Mouse (Mus musculus): ENCODE data around the gene Lrp2. TPM values are rescaled to one million over a fixed set of nuclear protein-coding genes. Genes with fewer than 3 reads are reported as not detected.

The Lrp2 gene
- total and polyA plus RNA-seq, 3 experiments, result 0.01 TPM; not detected in 2

- Histone ChIP-seq H3K9ac (ENCODE audit: control insufficient read depth, low read depth, low read length, poor library complexity, severe bottlenecking) (no peak overlapping the region), H3K4me3 (ENCODE audit: control insufficient read depth in 1 of 2, insufficient read depth in 1 of 2, low read depth in 2 of 2, low read length in 2 of 2) (no peak overlapping the region), H3K27ac (ENCODE audit: control insufficient read depth, low read depth, low read length) (no peak overlapping the region), H3K4me1 (ENCODE audit: control insufficient read depth in 1 of 2, insufficient read depth in 2 of 2, low read length in 2 of 2) (no peaks in the 10 kb centered on the region), H3K27me3 (ENCODE audit: control insufficient read depth in 1 of 2, insufficient read depth in 2 of 2, low read length in 2 of 2) (no peaks in the 10 kb centered on the region), H3K9me3 (replicated peaks; ENCODE audit: insufficient read depth, low read length) (no peaks in the 10 kb centered on the region), H3K79me2 (ENCODE audit: control insufficient read depth, insufficient read depth, low read length, poor library complexity) (no peaks in the 10 kb centered on the region), H3K36me3 (ENCODE audit: control insufficient read depth in 1 of 2, insufficient read depth in 2 of 2, low read length in 2 of 2) (no peaks in the 10 kb centered on the region)
- no peak for TF ChIP-seq MEF2A (IDR thresholded peaks at IDR 0.05; ENCODE audit: extremely low read depth, insufficient replicate concordance, low read depth, low read length, poor library complexity, severe bottlenecking)
- TF ChIP-seq KAT2A (conservative IDR thresholded peaks at IDR 0.05; ENCODE audit: low read depth, low read length), result no peak
- TF ChIP-seq ZMIZ1 (IDR thresholded peaks at IDR 0.05; ENCODE audit: low read depth, low read length), result no peak
- no peak for TF ChIP-seq NELFE (IDR thresholded peaks at IDR 0.05; ENCODE audit: low read depth, low read length)
- no peak for TF ChIP-seq POLR2AphosphoS5 (IDR thresholded peaks at IDR 0.05; ENCODE audit: borderline replicate concordance, low read depth, low read length)
- TF ChIP-seq ZC3H11A (IDR thresholded peaks at IDR 0.05; ENCODE audit: low read depth, low read length), result no peak
- no peak for DNase-seq (ENCODE audit: low read depth, low spot score)
Observed at GRCm38 (mm10) chr2:69580091-69580490, 5.8 kb downstream of the Lrp2 start.

- no peak for DNase-seq (ENCODE audit: low read depth, low spot score)
- no peak overlapping the region for H3K9ac ChIP-seq (ENCODE audit: control insufficient read depth, low read depth, low read length, poor library complexity, severe bottlenecking)
- no peaks in the 10 kb centered on the region for H3K36me3 ChIP-seq (ENCODE audit: control insufficient read depth in 1 of 2, insufficient read depth in 2 of 2, low read length in 2 of 2)
- H3K4me3 ChIP-seq (ENCODE audit: control insufficient read depth in 1 of 2, insufficient read depth in 1 of 2, low read depth in 2 of 2, low read length in 2 of 2), result no peak overlapping the region
- TF ChIP-seq POLR2AphosphoS5 (IDR thresholded peaks at IDR 0.05; ENCODE audit: borderline replicate concordance, low read depth, low read length) (no peak), RCOR1 (IDR thresholded peaks at IDR 0.05; ENCODE audit: low read depth, low read length) (no peak), ZMIZ1 (IDR thresholded peaks at IDR 0.05; ENCODE audit: low read depth, low read length) (no peak), CHD2 (IDR thresholded peaks at IDR 0.05; ENCODE audit: low read length) (no peak), USF2 (IDR thresholded peaks at IDR 0.05; ENCODE audit: borderline replicate concordance in 1 of 2, insufficient read depth in 1 of 2, low read depth in 1 of 2, low read length in 2 of 2) (no peak), GATA1 (IDR thresholded peaks at IDR 0.05; ENCODE audit: low read depth, low read length) (no peak)
- H3K4me1 ChIP-seq (ENCODE audit: control insufficient read depth in 1 of 2, insufficient read depth in 2 of 2, low read length in 2 of 2), result no peaks in the 10 kb centered on the region
- H3K9me3 ChIP-seq (replicated peaks; ENCODE audit: insufficient read depth, low read length), result no peaks in the 10 kb centered on the region
- H3K27ac ChIP-seq (ENCODE audit: control insufficient read depth, low read depth, low read length), result no peak overlapping the region
- no peaks in the 10 kb centered on the region for H3K79me2 ChIP-seq (ENCODE audit: control insufficient read depth, insufficient read depth, low read length, poor library complexity)
- H3K27me3 ChIP-seq (ENCODE audit: control insufficient read depth in 1 of 2, insufficient read depth in 2 of 2, low read length in 2 of 2), result no peaks in the 10 kb centered on the region
Observed at GRCm38 (mm10) chr2:69578206-69578605, 7.7 kb downstream of the Lrp2 start.

DNA sequence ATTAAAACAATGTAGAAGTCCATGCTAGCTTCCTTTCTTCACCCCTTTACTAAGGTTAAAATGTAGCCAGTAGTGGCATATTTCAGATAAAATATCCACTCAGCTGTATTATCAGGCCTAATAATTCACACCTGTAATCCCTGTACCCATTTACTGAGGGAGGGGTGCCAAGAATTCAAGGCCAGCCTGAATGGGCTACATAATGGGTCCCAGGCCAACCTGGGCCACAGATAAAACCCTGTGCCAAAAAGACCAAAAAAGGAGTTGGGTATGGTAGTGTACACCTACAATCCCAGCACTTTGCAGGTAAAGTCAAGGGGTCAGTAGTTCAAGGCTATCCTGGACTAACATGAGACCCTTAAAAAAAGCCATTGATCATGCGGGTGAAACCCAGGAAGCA is 9.3 kb downstream of the Lrp2 start:
- Histone ChIP-seq H3K4me3 (ENCODE audit: control insufficient read depth in 1 of 2, insufficient read depth in 1 of 2, low read depth in 2 of 2, low read length in 2 of 2) (no peak overlapping the region), H3K9me3 (replicated peaks; ENCODE audit: insufficient read depth, low read length) (no peaks in the 10 kb centered on the region), H3K79me2 (ENCODE audit: control insufficient read depth, insufficient read depth, low read length, poor library complexity) (no peaks in the 10 kb centered on the region), H3K27me3 (ENCODE audit: control insufficient read depth in 1 of 2, insufficient read depth in 2 of 2, low read length in 2 of 2) (no peaks in the 10 kb centered on the region), H3K9ac (ENCODE audit: control insufficient read depth, low read depth, low read length, poor library complexity, severe bottlenecking) (no peak overlapping the region), H3K4me1 (ENCODE audit: control insufficient read depth in 1 of 2, insufficient read depth in 2 of 2, low read length in 2 of 2) (no peaks in the 10 kb centered on the region), H3K36me3 (ENCODE audit: control insufficient read depth in 1 of 2, insufficient read depth in 2 of 2, low read length in 2 of 2) (no peaks in the 10 kb centered on the region), H3K27ac (ENCODE audit: control insufficient read depth, low read depth, low read length) (no peak overlapping the region)
- no peak for DNase-seq (ENCODE audit: low read depth, low spot score)
- TF ChIP-seq ZC3H11A (IDR thresholded peaks at IDR 0.05; ENCODE audit: low read depth, low read length), result no peak
- TF ChIP-seq POLR2AphosphoS5 (IDR thresholded peaks at IDR 0.05; ENCODE audit: borderline replicate concordance, low read depth, low read length), result no peak
- TF ChIP-seq MXI1 (IDR thresholded peaks at IDR 0.05; ENCODE audit: low read depth, low read length), result no peak
- TF ChIP-seq USF1 (IDR thresholded peaks at IDR 0.05; ENCODE audit: low read depth, low read length), result no peak
- no peak for TF ChIP-seq EP300 (IDR thresholded peaks at IDR 0.05; ENCODE audit: low read depth in 1 of 2, low read length in 2 of 2)
- no peak for TF ChIP-seq ELF1 (IDR thresholded peaks at IDR 0.05; ENCODE audit: low read depth, low read length)
- TF ChIP-seq TBP (IDR thresholded peaks at IDR 0.05; ENCODE audit: low read depth, low read length), result no peak
- TF ChIP-seq JUND (IDR thresholded peaks at IDR 0.05; ENCODE audit: low read depth, low read length), result no peak
- TF ChIP-seq MEF2A (IDR thresholded peaks at IDR 0.05; ENCODE audit: extremely low read depth, insufficient replicate concordance, low read depth, low read length, poor library complexity, severe bottlenecking), result no peak
- TF ChIP-seq TCF12 (IDR thresholded peaks at IDR 0.05; ENCODE audit: low read depth, low read length), result no peak
- no peak for TF ChIP-seq NELFE (IDR thresholded peaks at IDR 0.05; ENCODE audit: low read depth, low read length)
- TF ChIP-seq SIN3A (IDR thresholded peaks at IDR 0.05; ENCODE audit: low read length), result no peak

Data from MEL (cell line).